Mouse (Mus musculus): ENCODE results near the gene Gpatch3. TPM values are rescaled to one million over a fixed set of nuclear protein-coding genes. Genes with fewer than 3 reads are reported as not detected.

Gene Gpatch3
- total RNA-seq (2021) = 1 to 10 TPM; 2.3 to 4.2 TPM
- long read RNA-seq, experiment 1, partial matches to known transcripts = 1 of 5 reads
- long read RNA-seq, experiment 1, other reads (novel, unspliced or antisense) = 0 of 5 reads
- long read RNA-seq, experiment 2, transcript Gpatch3-201 (7 exons, 2,004 nt) = major isoform, 8 of 9 reads
- long read RNA-seq, experiment 2, partial matches to known transcripts = 0 of 9 reads
- long read RNA-seq, experiment 2, other reads (novel, unspliced or antisense) = 1 of 9 reads

DNA sequence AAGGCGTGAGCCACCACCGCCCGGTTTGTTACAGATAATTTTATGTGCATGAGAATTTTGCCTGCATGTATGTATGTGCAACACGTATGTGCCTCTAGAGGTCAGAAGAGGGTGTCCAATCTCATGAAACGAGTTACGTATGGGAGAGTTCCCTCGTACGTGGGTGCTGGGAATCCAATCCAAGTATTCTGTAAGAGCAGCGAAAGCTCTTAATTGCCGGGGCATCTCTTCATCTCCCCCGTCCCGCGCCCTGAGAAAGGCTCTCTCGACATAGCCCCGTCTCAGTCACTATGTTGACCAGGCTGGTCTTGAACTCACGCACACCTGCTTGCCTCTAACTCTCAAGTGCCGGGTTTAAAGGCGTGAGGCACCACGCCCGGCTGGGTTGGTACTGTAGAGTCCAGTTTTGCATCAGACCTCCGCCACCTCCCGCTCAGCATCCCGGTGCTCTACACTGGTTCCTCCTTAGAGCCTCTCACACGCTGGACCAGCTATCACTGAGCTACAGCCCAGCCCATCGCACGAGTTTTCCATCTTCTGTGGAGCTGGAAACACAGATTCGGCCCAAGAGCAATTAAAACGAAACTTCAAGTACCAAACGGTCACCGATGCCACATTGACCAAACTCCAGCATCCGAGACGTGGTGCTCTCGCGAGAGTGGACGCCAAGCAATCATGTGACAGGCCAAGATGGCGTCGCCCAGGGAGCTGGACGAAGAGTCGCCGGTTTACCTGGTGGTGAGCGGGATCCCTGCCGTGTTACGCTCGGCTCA, at the start of gene Gpatch3:
Gpatch3 (plus strand) TSS at position 676 of the 773 bp plus-strand sequence.
- intact Hi-C loops (cut with DNase I; ENCODE audit: low total_unique reads) = no loop called here
- DNase-seq = peak; percentile 91

GRCm38 (mm10) chr4:133527788-133528187, 46.8 kb upstream of the Gpatch3 start:
- intact Hi-C loops (cut with DNase I; ENCODE audit: low total_unique reads) = no loop called here

DNA sequence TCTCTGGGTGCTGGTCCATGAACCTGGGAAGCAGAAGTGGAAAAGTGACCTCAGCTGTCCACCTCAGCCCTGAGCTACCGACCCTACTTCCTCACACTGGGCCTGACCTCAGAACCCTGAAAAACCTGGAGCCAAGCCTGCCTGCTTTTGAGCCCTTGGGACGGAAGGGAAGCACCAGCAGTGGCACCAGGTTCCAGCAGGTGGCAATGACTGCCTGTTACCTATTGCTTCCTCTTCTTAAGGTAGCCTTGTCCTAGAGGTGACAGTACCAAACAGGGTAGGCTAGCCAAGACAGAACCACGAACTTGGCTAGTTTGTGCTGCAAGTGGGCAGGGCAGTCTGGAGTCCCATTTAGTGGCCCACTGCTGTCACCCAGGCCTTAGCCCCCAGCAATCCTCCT, 41.8 kb upstream of the Gpatch3 start:
- no peak for DNase-seq
- intact Hi-C loops (cut with DNase I; ENCODE audit: low total_unique reads) = no loop called here

More at GRCm38 (mm10) chr4:133527788-133528187, 46.8 kb upstream of the Gpatch3 start:
- DNase-seq = no peak

GRCm38 (mm10) chr4:133536081-133536480, 38.5 kb upstream of the Gpatch3 start:
- no peak for DNase-seq
- intact Hi-C loops (cut with DNase I; ENCODE audit: low total_unique reads) = no loop called here

GRCm38 (mm10) chr4:133536652-133537051, 37.9 kb upstream of the Gpatch3 start:
- no peak for DNase-seq
- intact Hi-C loops (cut with DNase I; ENCODE audit: low total_unique reads) = no loop called here

GRCm38 (mm10) chr4:133545272-133546231, 29.0 kb upstream of the Gpatch3 start, which contains the start of gene Nudc:
TSS of gene Nudc (minus strand) at chr4:133545996.
- DNase-seq = peak; percentile 96
- intact Hi-C loops (cut with DNase I; ENCODE audit: low total_unique reads) = no loop called here

DNA sequence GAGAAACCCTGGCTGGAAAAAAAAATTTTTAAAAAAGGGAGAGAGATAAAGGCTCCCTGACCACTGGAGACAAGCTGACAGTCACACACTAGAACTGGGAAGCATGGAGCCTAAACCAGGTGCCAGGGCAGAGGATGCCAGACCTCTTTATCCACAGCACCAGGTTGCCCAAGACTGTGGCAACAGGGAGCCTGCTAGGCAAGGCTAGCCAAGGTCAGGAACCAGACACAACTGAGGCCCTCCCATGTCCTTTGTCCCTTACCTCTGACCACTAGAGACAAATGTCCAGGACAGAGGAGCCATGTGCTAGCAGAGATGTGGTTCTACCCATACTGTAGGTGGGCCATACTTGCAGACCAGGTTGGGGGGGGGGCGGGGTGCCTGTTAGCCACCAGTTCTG, 22.5 kb upstream of the Gpatch3 start:
- intact Hi-C loops (cut with DNase I; ENCODE audit: low total_unique reads) = no loop called here
- DNase-seq = no peak

- intact Hi-C loops (cut with DNase I; ENCODE audit: low total_unique reads) = no loop called here
- no peak for DNase-seq
Observed at GRCm38 (mm10) chr4:133552768-133553447, 21.6 kb upstream of the Gpatch3 start, which contains the start of gene Nr0b2. TSS of gene Nr0b2 (plus strand) at chr4:133553376.

GRCm38 (mm10) chr4:133553448-133554330, 20.9 kb upstream of the Gpatch3 start:
- no peak for DNase-seq
- intact Hi-C loops (cut with DNase I; ENCODE audit: low total_unique reads) = no loop called here

GRCm38 (mm10) chr4:133557041-133557717, 17.4 kb upstream of the Gpatch3 start:
- intact Hi-C loops (cut with DNase I; ENCODE audit: low total_unique reads) = no loop called here
- DNase-seq = no peak

GRCm38 (mm10) chr4:133559846-133560245, 14.7 kb upstream of the Gpatch3 start:
- intact Hi-C loops (cut with DNase I; ENCODE audit: low total_unique reads) = no loop called here
- DNase-seq = no peak

GRCm38 (mm10) chr4:133561622-133562021, 12.9 kb upstream of the Gpatch3 start:
- intact Hi-C loops (cut with DNase I; ENCODE audit: low total_unique reads) = no loop called here
- DNase-seq = no peak

- intact Hi-C loops (cut with DNase I; ENCODE audit: low total_unique reads) = no loop called here
- no peak for DNase-seq
Observed at GRCm38 (mm10) chr4:133563123-133563571, 11.4 kb upstream of the Gpatch3 start.

DNA sequence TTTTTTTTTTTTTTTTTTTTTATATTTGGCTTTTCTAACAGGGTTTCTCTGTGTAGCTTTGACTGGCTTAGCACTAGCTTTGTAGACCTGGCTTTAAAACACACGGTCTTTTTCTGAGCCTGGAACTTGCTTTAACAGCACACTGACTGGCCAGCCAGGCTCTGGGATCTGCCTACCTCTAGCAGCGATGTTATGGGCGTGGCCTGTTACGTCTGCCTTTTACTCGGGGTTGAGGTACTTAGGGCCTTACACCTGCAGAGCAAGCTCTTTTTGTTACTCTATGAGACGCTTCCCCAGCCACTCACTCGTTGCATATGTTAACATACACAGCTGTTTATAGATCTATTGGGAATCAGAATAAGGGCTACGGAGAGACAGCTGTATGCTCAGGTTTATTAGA, 7.3 kb upstream of the Gpatch3 start:
- intact Hi-C loops (cut with DNase I; ENCODE audit: low total_unique reads) = no loop called here
- DNase-seq = no peak

DNA sequence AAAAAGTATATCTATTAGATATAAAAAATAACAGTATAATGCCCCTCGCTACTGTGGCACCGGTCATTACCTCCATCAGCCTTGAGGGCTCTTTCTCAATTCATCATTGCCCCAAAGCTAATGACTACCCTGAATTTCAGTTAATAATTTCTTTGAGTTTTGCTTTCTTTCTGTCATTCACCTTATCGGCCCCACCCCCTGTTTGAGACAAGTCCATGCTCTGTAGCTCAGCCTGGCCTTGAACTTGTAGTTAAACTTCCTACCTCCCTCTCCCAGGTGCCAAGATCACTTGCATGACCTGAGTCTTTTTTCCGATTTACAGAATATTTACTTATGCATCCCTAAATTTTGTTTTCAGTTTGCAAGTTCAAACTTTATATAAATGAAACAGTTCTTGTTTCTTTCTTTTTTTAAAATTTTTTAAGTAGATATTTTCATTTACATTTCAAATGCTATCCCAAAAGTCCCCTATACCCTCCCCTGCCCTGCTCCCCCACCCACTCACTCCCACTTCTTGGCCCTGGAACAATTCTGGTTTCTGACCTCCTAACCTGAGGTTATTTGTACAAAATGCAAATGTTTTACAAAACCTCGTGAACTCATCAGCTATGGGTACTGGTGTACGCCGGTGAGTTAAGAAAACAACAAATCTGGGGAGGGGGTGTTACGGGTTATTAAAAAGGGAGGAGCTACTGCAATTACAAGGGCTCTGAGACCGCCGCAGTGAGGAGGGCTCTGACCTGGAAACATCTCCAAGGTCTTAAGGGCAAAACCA, 5.1 kb upstream of the Gpatch3 start:
- DNase-seq = no peak
- intact Hi-C loops (cut with DNase I; ENCODE audit: low total_unique reads) = no loop called here

DNA sequence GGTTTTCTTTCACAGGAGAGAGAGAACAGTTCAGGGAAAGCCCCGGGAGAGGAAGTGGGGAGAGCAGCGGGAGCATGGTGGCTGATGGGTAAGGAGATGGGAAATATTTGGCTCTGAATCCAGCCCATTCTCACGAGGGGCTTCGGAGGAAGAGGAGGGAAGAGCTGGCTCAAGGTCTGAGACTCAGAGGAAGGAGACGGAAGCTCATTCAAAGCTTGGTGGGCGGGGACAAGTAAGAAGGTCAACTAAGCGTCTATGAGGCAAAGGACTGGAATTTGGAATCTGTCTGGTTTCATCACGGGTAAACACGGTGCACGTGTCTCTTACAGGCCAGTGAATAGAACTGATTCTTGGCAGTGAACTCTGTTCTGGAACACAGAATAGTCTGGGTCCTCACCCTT, 4.5 kb upstream of the Gpatch3 start:
- intact Hi-C loops (cut with DNase I; ENCODE audit: low total_unique reads) = no loop called here
- DNase-seq = no peak

DNA sequence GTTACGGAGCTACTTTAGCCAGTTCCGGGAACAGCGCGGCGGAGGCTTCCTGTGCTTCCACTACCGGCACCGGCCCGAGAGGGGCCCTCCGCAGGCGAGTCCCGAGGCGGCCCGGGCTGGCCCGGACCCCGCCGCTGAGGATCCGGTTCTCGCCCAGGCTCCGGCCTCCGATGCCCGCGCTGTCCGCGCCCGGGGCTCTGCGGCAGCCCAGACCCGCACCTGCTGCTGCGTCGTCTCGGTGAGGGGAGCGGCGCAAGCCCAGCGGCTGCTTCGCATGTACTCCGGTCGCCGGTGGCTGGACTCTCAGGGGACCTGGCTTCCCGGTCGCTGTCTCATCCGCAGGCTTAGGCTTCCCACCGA, 278 bp downstream of the Gpatch3 start:
- no peak for DNase-seq
- intact Hi-C loops (cut with DNase I; ENCODE audit: low total_unique reads) = no loop called here
